Mouse (Mus musculus) olfactory bulb, adult 2 months (tissue): ENCODE results near the gene Nt5c2. TPM values are rescaled to one million over a fixed set of nuclear protein-coding genes. Genes with fewer than 3 reads are reported as not detected.

Source experiments
- H3K27ac ChIP-seq: fragments of 200-500 bp; 2 replicates; pipeline ENCODE4 v1.5.1; 2012; ENCODE audit warnings: low read depth, low read length; ENCODE audit not compliant: insufficient read depth
- H3K4me1 ChIP-seq: fragments of 200-500 bp; 2 replicates; pipeline ENCODE4 v1.6.1; 2012; ENCODE audit warnings: low read length; ENCODE audit not compliant: control insufficient read depth, insufficient read depth
- H3K4me3 ChIP-seq: fragments of 200-500 bp; 2 replicates; pipeline ENCODE4 v1.5.1; 2012; ENCODE audit warnings: mild to moderate bottlenecking, low read depth, low read length, moderate library complexity; ENCODE audit not compliant: insufficient read depth
- CTCF ChIP-seq: fragments of 200-500 bp; IDR thresholded peaks from 2 replicates; pipeline ENCODE4 v1.5.1; 2012; ENCODE audit warnings: low read depth, mild to moderate bottlenecking, low read length, moderate library complexity; ENCODE audit not compliant: insufficient read depth
- POLR2A ChIP-seq: fragments of 200-500 bp; IDR thresholded peaks from 2 replicates; pipeline ENCODE4 v1.6.1; 2012; ENCODE audit warnings: mild to moderate bottlenecking, low read depth, low read length, moderate library complexity; ENCODE audit not compliant: insufficient read depth
- WGBS: fragments of 180-500 bp; shearing (Covaris S2); methylation state at CpG from one replicate; pipeline ENCODE4 v1.1.7; 2018; 5-methylcytosine and 5-hydroxymethylcytosine counted together
- polyA plus RNA-seq: library from polyadenylated mRNA; stranded (reverse); fragments of >200 nt; gene quantifications from 2 replicates; pipeline ENCODE4 v1.2.4, GENCODE M21; 2012; ENCODE audit warnings: low replicate concordance; ENCODE audit not compliant: missing spikeins, insufficient read depth, insufficient read length

Gene Nt5c2
- polyA plus RNA-seq, 1 experiment: not detected

- TF ChIP-seq CTCF (no peak), POLR2A (no peak)
- Histone ChIP-seq H3K27ac (no peak overlapping the region), H3K4me3 (no peak overlapping the region), H3K4me1 (peaks cover 17% of the 10 kb centered on the region)
- WGBS: 58% methylated on average over 6 of the region's 6 CpGs
These were observed 158.7 kb downstream of the Nt5c2 start for GRCm38 (mm10) chr19:46856232-46856631.

- H3K27ac ChIP-seq: no peak overlapping the region
- H3K4me3 ChIP-seq: no peak overlapping the region
- peaks cover 6% of the 10 kb centered on the region; the same call in 1 of the 2 replicates for H3K4me1 ChIP-seq
- TF ChIP-seq POLR2A (no peak), CTCF (no peak)
- WGBS: 81% methylated on average over 9 of the region's 9 CpGs
These were observed 165.4 kb downstream of the Nt5c2 start for GRCm38 (mm10) chr19:46849443-46849997.

GRCm38 (mm10) chr19:46848381-46849268 is 166.3 kb downstream of the Nt5c2 start:
- H3K4me1 ChIP-seq: peaks cover 10% of the 10 kb centered on the region
- H3K27ac ChIP-seq: no peak overlapping the region
- H3K4me3 ChIP-seq: no peak overlapping the region
- no peak for TF ChIP-seq CTCF
- WGBS: 55% methylated on average over 14 of the region's 14 CpGs

GRCm38 (mm10) chr19:46846459-46846858 is 168.5 kb downstream of the Nt5c2 start:
- no peak overlapping the region for H3K27ac ChIP-seq
- H3K4me1 ChIP-seq: peaks cover 18% of the 10 kb centered on the region
- H3K4me3 ChIP-seq: no peak overlapping the region
- no peak for TF ChIP-seq POLR2A
- no peak for TF ChIP-seq CTCF
- 78% methylated on average over 5 of the region's 5 CpGs for WGBS

- WGBS: 80% methylated on average over 7 of the region's 7 CpGs
- no peak overlapping the region for H3K27ac ChIP-seq
These were observed 168.9 kb downstream of the Nt5c2 start for GRCm38 (mm10) chr19:46846056-46846455.

GRCm38 (mm10) chr19:46843030-46843429 is 171.9 kb downstream of the Nt5c2 start:
- H3K27ac ChIP-seq: no peak overlapping the region
- no peak overlapping the region for H3K4me3 ChIP-seq
- WGBS: 36% methylated on average over 2 of the region's 2 CpGs
- H3K4me1 ChIP-seq: peaks cover 17% of the 10 kb centered on the region
- TF ChIP-seq POLR2A (no peak), CTCF (no peak)

More at GRCm38 (mm10) chr19:46846056-46846455, 168.9 kb downstream of the Nt5c2 start:
- peaks cover 18% of the 10 kb centered on the region for H3K4me1 ChIP-seq
- no peak overlapping the region for H3K4me3 ChIP-seq
- no peak for TF ChIP-seq CTCF
- TF ChIP-seq POLR2A: no peak

- H3K4me3 ChIP-seq: no peak overlapping the region
- no peak overlapping the region for H3K27ac ChIP-seq
- H3K4me1 ChIP-seq: peaks cover 24% of the 10 kb centered on the region
- WGBS: 88% methylated on average over 4 of the region's 4 CpGs
- TF ChIP-seq CTCF: no peak
- no peak for TF ChIP-seq POLR2A
These were observed 173.9 kb downstream of the Nt5c2 start for GRCm38 (mm10) chr19:46841016-46841415.

- TF ChIP-seq CTCF (no peak), POLR2A (no peak)
- 94% methylated on average over 11 of the region's 11 CpGs for WGBS
- H3K27ac ChIP-seq: no peak overlapping the region
- H3K4me1 ChIP-seq: peaks cover 19% of the 10 kb centered on the region
- H3K4me3 ChIP-seq: no peak overlapping the region
These were observed 177.5 kb downstream of the Nt5c2 start for GRCm38 (mm10) chr19:46837290-46838079.
